Mouse (Mus musculus) naive thymus-derived CD4-positive, alpha-beta T cell, adult 2 months (primary cell): Measurements from ENCODE around the gene Slc13a3.

Experiments
- DNase-seq: peaks from one replicate; pipeline ENCODE4 v3.0.0-alpha.2; 2011; ENCODE audit warnings: low read depth

Slc13a3 gene

DNA sequence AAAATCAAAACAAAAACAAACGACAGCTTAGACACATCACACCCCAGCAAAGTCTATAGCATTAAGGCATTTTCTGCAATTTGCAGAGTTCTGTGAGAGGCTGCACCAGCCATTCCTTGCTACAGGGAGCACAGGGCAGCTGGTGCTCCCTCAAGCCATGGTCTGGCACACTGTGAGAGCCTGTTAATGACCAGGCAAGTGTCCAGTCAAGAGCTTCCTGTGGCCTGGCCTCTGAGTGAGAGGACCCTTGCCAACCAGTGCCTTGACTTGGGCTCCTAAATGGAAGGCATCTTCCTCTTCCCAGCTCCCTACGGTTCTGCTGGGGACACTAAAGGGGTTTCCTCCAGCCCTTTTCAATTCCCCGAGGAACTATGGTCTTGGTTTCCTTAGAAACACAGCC, 59.1 kb downstream of the Slc13a3 start:
- no peak for DNase-seq

DNA sequence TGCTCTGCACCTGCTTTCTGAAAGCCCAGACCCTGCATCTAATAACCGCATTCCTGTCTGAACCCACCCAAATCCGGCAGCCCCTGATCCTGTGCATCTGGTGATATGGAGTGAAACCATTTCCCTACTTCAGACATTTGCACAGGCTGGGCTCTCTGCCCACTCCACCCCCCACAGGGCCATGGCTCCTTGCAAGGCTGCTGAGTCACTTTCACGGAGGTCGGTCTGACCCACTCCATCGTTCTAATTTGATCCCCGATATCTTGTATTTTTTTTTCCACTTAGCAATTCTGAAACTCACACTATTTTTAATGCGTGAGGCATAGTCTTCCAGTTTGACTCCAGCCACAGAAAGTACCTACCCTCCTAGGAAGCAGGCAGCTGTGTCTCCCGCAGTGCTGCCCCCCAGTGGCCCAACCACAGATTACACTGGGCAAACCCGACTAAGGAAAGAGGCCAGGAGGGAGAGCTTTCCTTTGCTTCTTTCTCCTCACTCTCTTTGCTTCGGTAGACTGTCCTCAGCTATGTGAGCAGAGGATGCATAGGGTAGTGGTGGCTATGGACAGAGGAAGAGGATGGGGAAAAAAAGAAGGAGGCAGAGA, 65.2 kb downstream of the Slc13a3 start:
- peak; percentile 70 for DNase-seq

DNA sequence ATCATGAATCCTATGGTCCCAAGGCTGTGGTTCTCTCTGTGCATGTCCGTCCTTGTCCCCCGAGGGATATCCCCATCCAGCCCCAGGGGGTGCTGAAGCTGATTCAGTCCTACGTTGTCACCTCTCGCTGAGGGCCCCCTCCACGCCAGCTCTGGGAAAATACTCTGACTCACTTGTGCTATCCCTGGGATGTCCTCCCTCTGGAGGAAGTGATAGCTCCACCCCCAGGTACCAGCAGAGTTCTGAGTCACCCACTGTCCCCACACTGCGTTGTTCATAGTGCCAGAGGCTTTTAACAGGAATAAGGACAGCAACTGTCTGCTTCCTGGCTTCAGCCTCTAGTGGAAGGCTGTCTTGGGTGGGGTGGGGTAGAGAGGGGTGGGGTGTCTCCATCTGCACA, 67.7 kb downstream of the Slc13a3 start:
- DNase-seq, result no peak

DNA sequence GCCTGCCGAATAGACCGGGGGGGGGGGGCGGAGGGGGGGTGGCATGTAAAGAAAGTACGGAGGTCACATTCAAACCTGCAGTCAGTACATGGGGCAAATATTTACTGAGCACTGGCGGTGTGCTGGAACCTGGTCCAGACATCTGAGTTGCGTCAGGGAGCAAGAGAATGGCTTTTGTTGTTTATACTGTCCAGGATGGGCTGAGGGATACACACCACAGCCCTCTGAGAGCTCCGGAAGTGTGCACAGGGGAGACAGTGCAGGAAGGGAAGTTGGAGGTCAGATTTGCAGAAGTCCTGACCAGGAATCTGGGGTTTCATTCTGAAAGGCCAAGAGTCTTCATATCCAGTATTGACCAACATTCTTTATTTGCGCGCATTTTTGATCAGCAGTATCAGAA, 68.1 kb downstream of the Slc13a3 start:
- no peak for DNase-seq

DNA sequence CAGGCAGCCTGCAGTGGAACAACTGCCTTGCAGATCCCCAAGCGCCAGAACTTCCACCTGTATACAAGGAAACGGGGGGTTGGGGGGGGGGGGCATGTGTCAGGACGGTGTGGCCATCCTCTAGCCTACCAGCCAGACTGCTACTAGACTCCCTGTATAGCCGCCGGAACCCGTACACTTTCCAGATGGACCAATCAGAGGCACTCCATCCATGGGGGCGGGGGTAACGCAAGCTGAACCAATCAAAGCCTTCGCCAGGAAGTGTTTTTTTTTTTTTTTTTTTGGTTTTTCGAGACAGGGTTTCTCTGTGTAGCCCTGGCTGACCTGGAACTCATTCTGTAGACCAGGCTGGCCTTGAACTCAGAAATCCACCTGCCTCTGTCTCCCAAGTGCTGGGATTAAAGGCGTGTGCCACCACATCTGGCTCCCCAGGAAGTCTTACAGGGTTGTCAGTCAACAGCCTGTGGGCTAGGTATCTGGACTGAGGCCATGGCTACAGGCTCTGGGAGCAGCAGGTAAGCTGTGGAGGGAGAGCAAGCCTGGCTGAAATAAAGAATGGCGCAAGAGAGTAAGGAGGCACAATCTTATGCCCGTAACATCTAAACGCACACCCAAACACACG, 74.8 kb downstream of the Slc13a3 start:
- DNase-seq, result no peak

DNA sequence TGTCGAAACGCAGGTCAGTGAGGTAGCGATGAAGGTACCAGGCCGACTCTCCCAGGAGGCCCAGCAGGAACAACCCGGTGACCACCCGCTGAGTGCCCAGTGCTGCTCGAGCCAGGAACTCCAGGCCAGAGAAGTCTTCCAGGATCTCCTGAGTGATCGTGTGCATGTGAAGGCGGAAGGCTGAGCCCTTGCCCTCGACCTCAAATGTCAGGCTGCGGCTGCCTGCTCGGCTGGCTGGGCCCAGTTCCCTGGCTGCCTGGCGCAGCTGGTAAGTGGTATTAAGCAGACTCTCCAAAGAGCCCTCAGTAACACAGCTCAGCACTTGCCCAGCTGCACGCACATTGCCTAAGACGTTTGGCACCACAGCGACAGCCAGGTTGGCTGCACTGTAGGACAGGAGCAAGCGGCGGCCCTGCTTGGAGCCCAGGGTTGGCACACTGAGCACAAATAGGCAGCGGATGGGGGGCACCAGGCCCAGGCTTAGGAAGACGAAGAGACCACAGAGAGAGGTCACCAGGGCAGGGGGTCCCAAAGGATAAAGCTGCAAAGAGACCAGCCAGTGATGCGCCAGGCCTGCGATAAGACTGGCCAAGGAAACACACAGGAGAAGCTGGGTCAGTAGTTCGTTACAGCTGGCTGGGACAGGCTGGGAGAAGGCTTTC, 75.4 kb downstream of the Slc13a3 start:
- DNase-seq, result no peak

DNA sequence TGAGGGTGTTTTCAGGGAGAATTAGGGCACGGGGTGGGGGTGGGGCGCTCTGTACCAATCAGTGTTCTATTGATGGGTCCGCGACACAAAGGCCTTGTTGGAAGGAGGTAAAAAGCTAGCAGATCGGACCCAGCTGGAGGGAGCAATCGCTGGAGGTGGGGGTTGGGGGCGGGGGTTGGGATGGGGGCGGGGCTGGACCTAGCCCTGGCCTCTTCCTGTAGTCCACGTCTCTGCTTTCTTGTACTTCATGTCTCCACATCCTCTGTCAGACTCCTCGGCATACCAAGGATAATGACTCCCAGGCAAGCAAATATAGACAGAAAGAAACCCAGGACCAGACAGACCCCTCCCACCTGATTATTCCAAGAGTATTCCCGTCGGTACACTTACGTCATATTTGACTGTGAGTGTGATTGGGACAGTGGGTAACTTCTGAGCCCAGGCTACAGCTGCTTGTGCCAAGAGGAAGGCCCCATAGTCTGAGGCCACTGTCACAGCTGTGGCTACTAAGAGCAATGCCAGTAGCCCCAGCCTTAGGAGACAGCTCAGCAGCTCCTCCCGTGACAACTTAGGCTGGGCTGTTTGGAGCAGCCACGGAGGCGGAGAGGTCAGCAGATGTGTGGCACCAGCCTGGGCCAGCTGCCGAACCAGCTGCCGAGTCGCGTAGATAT, 76.1 kb downstream of the Slc13a3 start:
- DNase-seq, result no peak

DNA sequence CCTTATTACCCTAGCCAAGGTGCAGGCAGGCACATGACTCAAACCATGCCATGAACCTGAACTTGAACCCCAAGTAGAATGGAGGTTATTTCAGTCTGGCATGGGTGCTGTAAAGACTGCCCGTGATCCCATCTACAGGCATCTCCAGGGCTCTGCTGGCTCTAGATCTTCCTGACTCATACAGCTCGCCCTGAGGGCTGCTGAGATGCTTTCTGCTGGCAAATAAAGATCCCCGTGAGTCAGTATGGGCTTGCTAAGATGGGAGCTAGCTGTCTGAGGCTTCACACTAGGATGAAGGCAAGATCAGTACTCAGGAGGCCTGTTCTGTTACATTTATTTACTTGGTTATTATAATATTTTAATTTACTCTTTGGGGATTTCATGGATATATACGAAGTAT, 80.9 kb downstream of the Slc13a3 start:
- DNase-seq, result no peak

DNA sequence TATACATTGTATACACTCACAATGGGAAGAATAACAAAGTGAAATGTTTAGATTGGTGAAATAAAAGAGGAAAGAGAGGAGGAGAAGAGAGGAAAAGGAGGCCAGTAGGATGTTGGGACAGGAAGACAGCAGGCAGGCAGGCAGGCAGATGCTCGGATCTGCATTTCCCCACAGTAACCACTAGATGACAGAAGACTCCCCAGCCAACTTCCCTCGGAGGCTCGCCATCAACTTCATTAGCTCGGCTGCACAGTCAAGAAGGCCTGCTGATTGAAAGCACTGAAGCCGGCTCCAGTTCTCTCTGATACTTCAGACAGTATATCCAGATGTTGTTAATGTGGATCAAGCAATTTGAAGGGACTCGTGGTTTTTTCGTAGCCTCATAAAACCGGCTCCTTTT, 81.5 kb downstream of the Slc13a3 start:
- DNase-seq, result peak; percentile 63

DNA sequence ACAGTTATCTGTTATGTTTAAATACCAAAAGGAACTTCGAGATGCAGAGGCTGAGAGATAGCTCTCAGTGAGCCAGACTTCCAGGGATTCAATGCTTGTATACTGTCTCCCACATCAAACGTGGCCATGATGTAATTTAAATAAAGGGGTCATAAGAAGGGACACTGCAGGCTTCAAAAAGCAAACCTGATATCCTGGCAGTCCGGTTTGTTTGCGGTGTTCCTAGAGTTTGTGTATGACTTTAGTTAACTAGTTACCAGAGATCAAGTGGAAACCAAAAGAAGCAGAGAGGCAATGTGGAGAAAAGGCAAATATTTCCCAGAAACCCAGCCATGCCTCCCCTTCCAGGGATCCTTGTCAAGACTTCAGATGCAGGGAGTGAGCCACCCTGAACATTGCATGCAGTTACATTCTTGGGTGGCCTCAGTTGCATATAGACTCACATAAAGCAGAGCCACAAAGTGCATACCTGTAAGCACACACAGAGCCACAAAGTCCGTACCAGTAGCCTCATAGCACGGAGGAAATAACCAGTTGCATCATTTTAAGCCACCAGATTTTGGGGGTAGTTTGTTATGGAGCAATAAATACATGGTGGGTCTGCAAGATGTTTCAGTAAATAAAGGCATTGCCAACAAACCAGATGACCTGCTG, 83.6 kb downstream of the Slc13a3 start:
- DNase-seq, result no peak

DNA sequence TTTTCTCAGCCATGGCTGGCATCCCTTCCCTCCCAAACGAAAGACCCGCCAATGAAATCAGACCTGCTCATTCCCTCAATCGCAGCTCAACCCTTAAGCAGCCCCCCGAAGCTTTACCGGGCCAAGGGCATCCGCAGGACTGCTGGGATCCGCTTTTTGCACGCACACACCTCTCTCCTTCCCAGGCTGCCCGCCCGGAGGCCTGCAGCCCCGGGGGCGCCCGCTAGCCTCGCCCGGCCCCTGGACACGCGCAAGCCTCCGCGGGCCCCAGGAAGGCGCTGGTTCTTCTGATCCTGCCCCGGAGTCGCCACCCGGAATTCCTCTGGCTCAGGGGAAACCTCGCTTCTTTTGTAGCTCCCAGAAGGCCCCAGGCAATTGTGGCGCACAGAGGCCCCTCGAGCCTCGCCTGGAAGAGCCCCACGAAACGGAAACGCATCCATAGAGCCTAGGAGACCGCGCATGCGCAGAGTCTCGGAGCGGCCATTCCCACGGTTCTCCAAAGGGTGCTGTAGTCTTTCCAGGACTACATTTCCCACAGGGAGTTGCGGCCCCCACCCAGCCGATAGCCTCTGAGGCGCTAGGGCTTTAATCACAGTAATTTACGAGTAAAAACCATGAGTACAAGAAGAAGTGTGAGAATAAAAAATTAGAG, 85.1 kb downstream of the Slc13a3 start, which contains the start of gene Zfp334:
Gene Zfp334, minus strand, starts transcription at position 416 of the 652 bp plus-strand sequence.
- no peak for DNase-seq

DNA sequence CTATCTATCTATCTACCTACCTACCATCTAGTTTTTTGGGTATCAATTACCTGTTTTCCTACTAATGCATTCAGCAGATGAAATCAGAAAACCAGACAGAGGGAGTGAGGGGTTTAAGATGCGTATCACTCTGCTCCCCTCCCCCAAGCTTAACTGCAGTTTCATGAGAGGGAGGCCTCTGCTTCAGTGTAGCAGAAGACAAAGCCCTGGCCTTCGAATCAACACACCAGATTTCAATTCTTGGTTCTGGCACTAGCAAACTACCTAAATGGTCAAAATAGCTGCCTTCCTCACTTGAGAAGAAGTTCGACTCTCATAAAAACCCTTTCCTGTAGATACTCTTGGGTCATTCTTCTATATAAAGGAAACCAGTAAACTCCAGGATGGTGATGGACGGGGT, 85.7 kb downstream of the Slc13a3 start:
- DNase-seq, result no peak

DNA sequence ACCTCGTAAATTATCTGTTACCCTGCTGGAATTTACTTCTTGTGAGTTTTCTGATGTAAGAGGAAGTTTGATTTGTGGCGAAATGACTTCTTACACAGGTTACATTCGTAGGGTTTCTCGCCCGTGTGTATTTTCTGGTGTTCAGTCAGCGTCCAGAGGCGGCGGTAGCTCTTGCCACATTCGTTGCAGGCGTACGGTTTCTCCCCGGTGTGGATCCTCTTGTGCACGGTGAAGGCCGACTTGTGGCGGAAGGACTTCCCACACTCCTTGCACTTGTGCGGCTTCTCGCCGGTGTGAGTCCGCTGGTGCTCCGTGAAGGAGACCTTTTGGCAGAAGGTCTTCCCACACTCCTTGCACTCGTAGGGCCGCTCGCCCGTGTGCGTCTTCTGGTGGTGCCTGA, 93.0 kb downstream of the Slc13a3 start:
- no peak for DNase-seq

DNA sequence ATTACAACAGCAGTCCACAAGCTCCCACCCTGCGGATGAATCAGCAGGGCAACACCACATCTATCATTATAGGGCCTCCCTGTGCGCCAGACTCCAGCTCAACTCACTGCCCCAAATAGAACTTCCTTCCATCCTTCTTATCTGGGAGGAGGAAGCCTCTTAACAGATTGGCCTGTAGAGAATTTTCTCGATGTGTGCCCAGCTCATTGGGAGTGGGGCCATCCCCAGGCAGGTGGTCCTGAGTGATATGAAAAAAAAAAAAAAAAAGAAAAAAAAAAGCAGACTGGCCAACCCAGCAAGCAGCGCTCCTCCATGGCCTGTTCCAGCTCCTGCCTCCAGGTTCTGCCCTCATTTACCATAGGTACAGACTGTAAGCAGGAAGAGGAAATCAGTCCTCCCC, 97.0 kb downstream of the Slc13a3 start:
- DNase-seq, result no peak

DNA sequence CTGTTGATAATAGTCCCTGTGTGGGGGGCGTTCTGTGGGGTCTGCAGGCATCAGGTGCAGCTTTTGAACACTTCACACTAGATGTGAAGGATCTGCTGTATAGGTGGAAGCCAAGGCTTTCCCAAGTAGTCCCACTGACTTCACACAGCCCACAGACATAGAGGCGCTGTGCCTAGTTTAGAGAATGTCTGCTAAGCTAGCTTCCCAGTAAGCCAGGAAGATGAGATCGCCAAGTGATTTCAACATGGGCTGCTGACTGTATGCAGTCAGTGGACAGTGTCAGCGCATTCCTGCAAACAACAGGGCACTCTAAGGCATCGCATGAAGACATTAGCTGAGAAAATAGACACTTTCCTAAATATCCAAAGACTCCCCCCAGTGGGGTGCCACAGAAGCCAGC, 97.6 kb downstream of the Slc13a3 start:
- no peak for DNase-seq

DNA sequence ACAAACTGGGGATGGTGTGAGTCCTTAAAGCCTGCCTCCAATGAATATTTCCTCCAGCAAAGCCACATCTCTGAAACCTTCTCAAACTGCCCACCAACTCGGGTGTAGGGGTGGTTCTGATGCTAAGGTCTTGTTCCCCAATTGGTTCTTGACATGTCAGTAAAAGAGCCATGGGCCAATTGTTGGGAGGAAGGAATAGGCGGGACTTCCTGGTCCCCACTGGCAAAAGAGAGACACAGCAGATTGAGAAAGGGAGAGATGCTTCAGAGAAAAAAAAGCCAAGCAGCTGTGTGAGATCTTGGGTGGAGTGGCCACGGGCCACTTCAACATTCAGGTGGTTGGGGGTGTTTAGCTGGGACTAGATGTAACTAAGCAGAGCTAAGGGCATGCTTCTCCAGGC, 102.0 kb downstream of the Slc13a3 start:
- no peak for DNase-seq

DNA sequence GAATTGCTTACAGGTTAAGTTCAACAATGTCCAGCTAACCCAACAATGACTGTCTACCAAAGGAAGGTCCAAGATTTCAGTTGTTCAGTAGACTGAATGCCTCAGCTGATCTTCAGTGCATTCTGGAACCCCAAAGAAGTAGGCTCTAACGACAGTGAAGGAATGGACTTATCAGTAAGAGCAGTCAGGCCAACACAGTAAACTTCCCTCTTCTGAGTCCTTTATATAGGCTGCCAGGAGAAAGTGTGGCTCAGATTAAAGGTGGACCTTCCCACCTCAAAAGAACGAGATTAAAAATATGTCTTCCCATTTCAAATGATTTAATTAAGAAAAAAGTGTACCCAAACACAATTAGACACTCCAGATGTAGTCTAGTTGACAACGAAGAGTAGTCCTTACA, 102.7 kb downstream of the Slc13a3 start:
- DNase-seq, result no peak

DNA sequence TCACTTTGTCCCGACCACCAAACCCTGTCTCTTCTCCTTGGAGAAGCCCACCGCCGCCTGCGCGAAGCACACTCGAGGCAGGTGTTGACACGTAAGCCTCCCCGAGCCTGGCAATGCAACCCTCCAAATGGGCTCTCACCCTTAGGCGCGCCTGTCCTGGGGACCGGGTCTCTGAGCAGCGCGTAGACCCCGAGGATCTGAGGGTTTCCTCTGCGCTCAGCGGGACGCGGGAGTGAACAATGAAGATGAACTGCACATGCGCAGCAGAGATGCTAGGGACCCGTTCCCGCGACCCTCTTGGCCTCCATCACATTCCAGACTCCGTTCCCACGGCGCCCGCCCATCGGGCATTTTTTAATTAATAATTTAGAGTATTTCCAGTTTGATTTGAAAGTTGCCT, 104.5 kb downstream of the Slc13a3 start, which contains the start of gene Zfp663:
Gene Zfp663, minus strand, starts transcription at position 234 of the 400 bp plus-strand sequence.
- DNase-seq, result no peak

DNA sequence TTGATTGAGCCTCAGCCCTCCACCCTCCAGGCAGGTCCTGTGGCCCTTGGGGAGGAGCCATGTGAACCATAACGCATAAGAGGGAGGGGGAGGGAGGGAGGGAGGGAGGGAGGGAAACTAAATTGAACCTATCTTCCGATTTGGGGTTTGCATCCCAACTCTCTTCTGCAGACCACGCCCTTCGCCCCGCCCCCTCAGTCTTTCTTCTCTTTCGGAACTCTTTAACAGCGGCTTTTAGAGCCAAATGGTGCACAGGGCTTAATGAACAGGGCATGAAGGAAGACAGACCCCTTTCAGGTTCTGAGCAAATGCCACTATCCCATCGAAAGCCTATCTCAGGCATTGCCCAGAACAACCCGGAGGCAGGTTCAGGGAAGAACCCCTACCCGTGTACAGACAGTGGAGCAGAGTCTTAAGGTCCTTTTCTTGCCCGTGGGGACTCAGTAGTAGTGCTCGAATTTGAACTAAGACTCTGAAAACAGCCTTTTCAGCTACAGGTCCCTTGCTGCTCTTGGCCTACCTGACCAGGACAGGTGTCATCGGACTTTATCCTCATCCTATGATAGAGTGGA, 105.1 kb downstream of the Slc13a3 start:
- no peak for DNase-seq

DNA sequence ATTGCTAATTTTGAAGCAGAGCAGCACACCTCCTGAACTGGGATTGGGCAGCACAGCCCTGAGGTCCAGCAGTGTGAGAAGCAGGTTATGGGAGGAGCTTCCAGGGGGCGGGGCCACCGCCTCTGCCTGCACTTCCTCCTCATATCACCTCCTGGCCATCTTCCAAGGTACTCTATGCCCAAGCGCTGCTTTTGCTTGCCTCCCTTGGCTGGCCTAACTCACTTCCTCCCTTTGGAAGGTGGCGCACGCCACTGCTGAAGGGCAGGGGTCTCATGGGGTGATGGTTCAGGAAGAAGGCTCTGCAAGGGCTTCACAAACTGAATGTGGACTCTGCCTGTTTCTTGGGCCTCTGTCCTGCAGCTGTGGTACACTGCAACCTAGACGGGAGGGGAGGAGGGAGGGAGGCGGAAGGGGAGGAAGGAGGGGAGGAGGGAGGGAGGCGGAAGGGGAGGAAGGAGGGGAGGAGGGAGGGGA, 105.9 kb downstream of the Slc13a3 start:
- DNase-seq, result peak; percentile 32

DNA sequence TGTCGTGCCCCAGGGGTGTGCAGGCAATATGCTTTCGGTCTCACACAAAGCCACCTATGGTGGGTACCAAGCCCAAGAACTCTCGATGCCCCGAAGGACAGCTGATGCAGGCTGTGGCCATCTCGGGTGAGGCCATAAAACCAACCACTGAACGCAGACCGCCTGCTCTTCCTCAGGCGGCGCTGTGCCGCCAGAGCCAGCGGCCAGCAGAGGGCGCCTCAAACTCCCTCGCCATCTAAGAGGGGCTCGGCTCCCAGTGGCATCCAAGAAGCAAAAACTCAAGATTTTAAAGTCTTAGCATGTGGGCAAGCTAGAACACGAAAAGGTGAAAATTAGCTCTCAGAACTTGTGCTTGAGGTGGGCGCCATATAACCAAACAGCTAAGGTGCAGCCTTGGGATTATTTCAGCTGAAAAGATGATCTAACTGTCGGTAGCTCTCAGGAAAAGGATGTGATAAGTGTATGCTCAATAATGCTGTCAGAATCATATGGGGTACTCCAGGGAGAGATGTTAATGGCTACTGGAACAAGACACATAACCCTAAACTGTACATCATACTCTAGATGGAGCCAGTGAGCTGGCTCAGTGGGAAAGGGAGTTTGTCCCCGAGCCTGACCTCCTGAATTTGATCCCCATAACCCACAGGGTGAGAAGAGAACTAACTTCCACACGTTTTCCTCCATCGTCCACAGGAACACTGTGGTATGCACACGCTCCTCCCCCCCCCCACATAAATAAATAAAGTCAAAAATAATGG, 108.5 kb downstream of the Slc13a3 start:
- DNase-seq, result peak; percentile 66
